Mouse (Mus musculus) midbrain, embryonic 11.5 days (tissue): Measurements from ENCODE around the gene Nkain1. TPM values are rescaled to one million over a fixed set of nuclear protein-coding genes. Genes with fewer than 3 reads are reported as not detected.

Experiments
- ATAC-seq: fragments of 200-750 bp; cut with Nextera tagmentation; 2 replicates; pipeline ENCODE4 v1.8.0; 2017; ENCODE audit warnings: moderate TSS enrichment, moderate library complexity; ENCODE audit not compliant: low FRiP score
- DNase-seq: peaks from one replicate; pipeline ENCODE4 v3.0.0; 2015; ENCODE audit warnings: low spot score; ENCODE audit errors: missing footprints
- H3K27ac ChIP-seq: fragments of 300-500 bp; sonication (generic); 2 replicates; pipeline ENCODE4 v1.5.1; 2014; ENCODE audit warnings: low read depth, low read length
- H3K27me3 ChIP-seq: fragments of 300-500 bp; sonication (generic); 2 replicates; pipeline ENCODE4 v1.6.1; 2014; ENCODE audit warnings: mild to moderate bottlenecking, low read length, moderate library complexity, mixed read lengths; ENCODE audit not compliant: control insufficient read depth, insufficient read depth
- H3K36me3 ChIP-seq: fragments of 300-500 bp; sonication (generic); 2 replicates; pipeline ENCODE4 v1.6.1; 2014; ENCODE audit warnings: mild to moderate bottlenecking, low read length, moderate library complexity, mixed read lengths; ENCODE audit not compliant: control insufficient read depth, insufficient read depth
- H3K4me1 ChIP-seq: fragments of 300-500 bp; sonication (generic); 2 replicates; pipeline ENCODE4 v1.6.1; 2014; ENCODE audit warnings: low read length; ENCODE audit not compliant: control insufficient read depth, insufficient read depth
- H3K4me2 ChIP-seq: fragments of 300-500 bp; sonication (generic); 2 replicates; pipeline ENCODE4 v1.6.1; 2014; ENCODE audit warnings: mild to moderate bottlenecking, moderate library complexity
- H3K4me3 ChIP-seq: fragments of 300-500 bp; sonication (generic); 2 replicates; pipeline ENCODE4 v1.5.1; 2014; ENCODE audit warnings: low read depth, low read length
- H3K9ac ChIP-seq: fragments of 300-500 bp; sonication (generic); 2 replicates; pipeline ENCODE4 v1.6.1; 2014; ENCODE audit warnings: low read length
- H3K9me3 ChIP-seq: fragments of 300-500 bp; sonication (generic); 2 replicates; pipeline ENCODE4 v1.6.1; 2016; ENCODE audit warnings: low read length; ENCODE audit not compliant: control insufficient read depth
- WGBS: fragments of 180-500 bp; shearing (Covaris S2); extraction: QIAGEN DNeasy Blood & Tissue Kit; methylation state at CpG from one replicate; pipeline ENCODE4 v1.1.7; 2014; 5-methylcytosine and 5-hydroxymethylcytosine counted together
- polyA plus RNA-seq: library from polyadenylated mRNA; unstranded; fragments of >200 nt; fragmentation: Nextera tagmentation; extraction: Ambion mirVana; gene quantifications from 2 replicates; pipeline ENCODE4 v1.2.1, GENCODE M21; 2014

The Nkain1 gene
- polyA plus RNA-seq, 1 experiment from 2014 or later = 21.4 TPM

DNA sequence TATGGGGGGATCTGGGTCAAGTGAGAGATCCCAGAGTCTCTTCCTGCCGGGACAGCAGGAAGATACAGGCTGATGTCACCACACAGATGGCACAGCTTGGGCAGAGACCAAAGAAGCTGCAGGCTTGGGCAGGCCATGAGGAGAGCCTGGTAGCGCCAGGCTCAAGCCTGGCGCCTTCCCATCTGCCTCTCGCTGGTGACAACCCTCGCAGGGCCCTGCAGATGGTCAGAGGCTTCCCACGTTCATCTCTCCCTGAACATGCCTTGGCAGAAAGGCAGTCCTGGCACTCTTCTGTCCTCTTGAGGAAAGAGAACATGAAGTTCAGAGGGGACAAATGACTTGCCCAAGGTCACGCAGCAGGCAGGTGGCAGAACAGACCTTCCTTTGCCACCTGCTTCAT, 34.3 kb downstream of the Nkain1 start:
- no peak overlapping the region for H3K4me2 ChIP-seq
- H3K27me3 ChIP-seq = no peaks in the 10 kb centered on the region
- peaks cover 5% of the 10 kb centered on the region; the same call in 1 of the 2 replicates for H3K36me3 ChIP-seq
- DNase-seq (no peak), ATAC-seq (no peak)
- WGBS = 97% methylated on average over 7 of the region's 7 CpGs
- no peak overlapping the region for H3K4me3 ChIP-seq
- H3K27ac ChIP-seq = no peak overlapping the region
- peaks cover 3% of the 10 kb centered on the region; the same call in 1 of the 2 replicates for H3K9me3 ChIP-seq
- no peak overlapping the region for H3K9ac ChIP-seq
- H3K4me1 ChIP-seq = peaks cover 14% of the 10 kb centered on the region

DNA sequence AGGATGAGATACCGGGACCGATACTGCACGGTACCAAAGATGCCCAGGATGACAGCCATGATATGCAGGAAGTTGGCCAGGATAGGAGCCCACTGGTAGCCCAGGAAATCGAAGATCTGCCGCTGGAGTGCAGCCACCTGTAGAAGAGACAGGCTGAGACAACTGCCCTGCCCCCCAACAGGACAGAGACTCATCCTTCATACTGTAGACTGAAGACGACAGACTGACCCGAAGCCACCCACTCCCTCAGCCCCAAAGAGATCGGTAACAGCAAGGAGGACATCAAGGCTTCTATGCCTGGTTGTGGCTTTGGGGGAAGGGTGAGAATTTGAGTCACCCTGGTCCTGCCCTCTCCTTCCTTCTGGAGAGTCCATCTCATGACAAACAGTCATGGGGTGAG, 34.9 kb downstream of the Nkain1 start:
- H3K4me3 ChIP-seq = no peak overlapping the region
- no peak overlapping the region for H3K27ac ChIP-seq
- 89% methylated on average over 8 of the region's 8 CpGs for WGBS
- H3K36me3 ChIP-seq = peaks cover 5% of the 10 kb centered on the region; the same call in 1 of the 2 replicates
- no peak overlapping the region for H3K9ac ChIP-seq
- no peaks in the 10 kb centered on the region for H3K27me3 ChIP-seq
- ATAC-seq = no peak
- no peak for DNase-seq
- peaks cover 8% of the 10 kb centered on the region for H3K4me1 ChIP-seq
- H3K4me2 ChIP-seq = no peak overlapping the region
- H3K9me3 ChIP-seq = peaks cover 3% of the 10 kb centered on the region; the same call in 1 of the 2 replicates

DNA sequence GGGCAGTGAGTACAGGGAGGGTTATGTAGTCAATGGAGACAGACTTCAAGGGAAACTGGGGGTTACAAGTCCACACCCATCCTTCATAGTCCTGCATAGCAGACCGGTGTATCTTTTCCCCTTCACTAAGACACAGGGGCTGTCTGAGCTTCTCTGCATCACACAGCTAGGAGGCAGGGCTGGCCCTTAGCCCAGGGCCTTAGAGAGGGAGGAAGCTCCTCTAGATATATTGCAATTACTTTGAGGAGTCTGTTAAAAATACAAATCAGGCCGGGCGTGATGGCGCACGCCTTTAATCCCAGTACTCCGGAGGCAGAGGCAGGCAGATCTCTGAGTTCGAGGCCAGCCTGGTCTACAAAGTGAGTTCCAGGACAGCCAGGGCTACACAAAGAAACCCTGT, 36.6 kb downstream of the Nkain1 start:
- Histone ChIP-seq H3K9ac (no peak overlapping the region), H3K27ac (no peak overlapping the region), H3K4me3 (no peak overlapping the region), H3K9me3 (peaks cover 3% of the 10 kb centered on the region; the same call in 1 of the 2 replicates), H3K27me3 (no peaks in the 10 kb centered on the region), H3K36me3 (peaks cover 5% of the 10 kb centered on the region; the same call in 1 of the 2 replicates), H3K4me2 (no peak overlapping the region), H3K4me1 (no peaks in the 10 kb centered on the region)
- DNase-seq (no peak), ATAC-seq (no peak)
- 96% methylated on average over 7 of the region's 7 CpGs for WGBS

- no peak overlapping the region for H3K4me2 ChIP-seq
- DNase-seq (no peak), ATAC-seq (no peak)
- H3K36me3 ChIP-seq = peaks cover 9% of the 10 kb centered on the region; the same call in 1 of the 2 replicates
- H3K9ac ChIP-seq = no peak overlapping the region
- no peak overlapping the region for H3K4me3 ChIP-seq
- 0 out of 2 replicates have a peak, but pooled peaks cover 2% of the 10 kb centered on the region for H3K4me1 ChIP-seq
- no peaks in the 10 kb centered on the region for H3K27me3 ChIP-seq
- peaks cover 3% of the 10 kb centered on the region; the same call in 1 of the 2 replicates for H3K9me3 ChIP-seq
- WGBS = 38% methylated on average over 1 of the region's 1 CpGs
- H3K27ac ChIP-seq = no peak overlapping the region
These were observed 38.2 kb downstream of the Nkain1 start for GRCm38 (mm10) chr4:130535789-130536188.

DNA sequence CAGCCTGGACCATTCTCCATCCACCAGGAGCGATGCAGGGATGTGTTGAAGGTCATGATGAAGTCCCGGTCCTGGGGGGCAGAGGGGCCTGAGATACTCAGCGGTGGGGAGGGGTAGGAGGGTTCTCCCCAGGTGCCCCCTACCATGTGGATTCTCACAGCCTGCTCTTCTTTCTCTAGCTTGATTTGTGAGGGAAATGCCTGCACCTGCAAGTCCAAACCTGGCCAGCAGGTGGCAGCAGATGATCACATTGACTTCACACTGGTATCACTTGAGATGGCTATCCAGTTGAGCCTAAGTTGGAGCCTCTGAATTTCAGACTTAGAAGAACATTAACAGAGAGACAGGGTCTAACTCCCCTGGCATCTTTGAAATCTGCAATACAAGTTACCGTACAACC, 40.0 kb downstream of the Nkain1 start:
- H3K36me3 ChIP-seq = peaks cover 9% of the 10 kb centered on the region; the same call in 1 of the 2 replicates
- no peak overlapping the region for H3K9ac ChIP-seq
- H3K4me1 ChIP-seq = 0 out of 2 replicates have a peak, but pooled peaks cover 2% of the 10 kb centered on the region
- no peaks in the 10 kb centered on the region for H3K27me3 ChIP-seq
- no peak overlapping the region for H3K27ac ChIP-seq
- no peak overlapping the region for H3K4me3 ChIP-seq
- H3K4me2 ChIP-seq = no peak overlapping the region
- WGBS = 45% methylated on average over 4 of the region's 4 CpGs
- H3K9me3 ChIP-seq = peaks cover 3% of the 10 kb centered on the region; the same call in 1 of the 2 replicates
- DNase-seq = peak; percentile 100
- ATAC-seq = peak; percentile 33; the same call in 1 of the 2 replicates

DNA sequence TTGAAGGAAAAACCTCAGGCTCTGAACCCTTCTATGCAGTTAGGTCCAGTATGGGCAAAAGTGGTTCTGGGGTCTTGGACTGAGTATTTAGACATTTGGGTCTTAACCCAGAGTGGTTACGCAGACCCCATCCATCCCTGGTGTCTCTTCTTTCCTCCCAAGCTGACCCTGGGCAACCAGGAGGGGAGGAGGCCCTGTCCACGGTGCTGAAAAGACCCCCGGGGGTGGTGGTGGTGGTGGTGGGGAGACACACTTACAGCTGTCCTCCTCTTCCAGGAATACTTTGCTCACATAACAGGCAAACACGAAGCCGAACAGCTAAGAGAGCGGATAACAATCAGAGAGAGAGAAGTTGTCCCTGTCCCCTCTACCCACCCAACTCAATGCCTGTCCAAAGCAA, 41.6 kb downstream of the Nkain1 start:
- Histone ChIP-seq H3K27ac (no peak overlapping the region), H3K4me1 (0 out of 2 replicates have a peak, but pooled peaks cover 2% of the 10 kb centered on the region), H3K4me2 (no peak overlapping the region), H3K27me3 (no peaks in the 10 kb centered on the region), H3K4me3 (no peak overlapping the region), H3K36me3 (peaks cover 9% of the 10 kb centered on the region; the same call in 1 of the 2 replicates), H3K9ac (no peak overlapping the region), H3K9me3 (peaks cover 3% of the 10 kb centered on the region; the same call in 1 of the 2 replicates)
- DNase-seq (no peak), ATAC-seq (no peak)
- 60% methylated on average over 6 of the region's 6 CpGs for WGBS

- Histone ChIP-seq H3K9me3 (peaks cover 3% of the 10 kb centered on the region; the same call in 1 of the 2 replicates), H3K36me3 (peaks cover 9% of the 10 kb centered on the region; the same call in 1 of the 2 replicates), H3K9ac (no peak overlapping the region), H3K4me2 (no peak overlapping the region), H3K4me1 (0 out of 2 replicates have a peak, but pooled peaks cover 2% of the 10 kb centered on the region), H3K4me3 (no peak overlapping the region), H3K27me3 (no peaks in the 10 kb centered on the region), H3K27ac (no peak overlapping the region)
- ATAC-seq (peak; percentile 76), DNase-seq (peak; percentile 97)
- WGBS = 22% methylated on average over 28 of the region's 28 CpGs
These were observed 42.2 kb downstream of the Nkain1 start for GRCm38 (mm10) chr4:130531645-130532280.

GRCm38 (mm10) chr4:130527804-130528203, 46.2 kb downstream of the Nkain1 start:
- DNase-seq (no peak), ATAC-seq (no peak)
- Histone ChIP-seq H3K9ac (no peak overlapping the region), H3K4me3 (no peak overlapping the region), H3K36me3 (peaks cover 4% of the 10 kb centered on the region; the same call in 1 of the 2 replicates), H3K9me3 (no peaks in the 10 kb centered on the region), H3K27me3 (no peaks in the 10 kb centered on the region), H3K4me2 (no peak overlapping the region), H3K27ac (no peak overlapping the region), H3K4me1 (0 out of 2 replicates have a peak, but pooled peaks cover 2% of the 10 kb centered on the region)
- 89% methylated on average over 1 of the region's 1 CpGs for WGBS

- H3K36me3 ChIP-seq = no peaks in the 10 kb centered on the region
- H3K27ac ChIP-seq = no peak overlapping the region
- H3K4me1 ChIP-seq = peaks cover 4% of the 10 kb centered on the region; the same call in 1 of the 2 replicates
- H3K4me3 ChIP-seq = no peak overlapping the region
- ATAC-seq = no peak
- H3K27me3 ChIP-seq = no peaks in the 10 kb centered on the region
- no peaks in the 10 kb centered on the region for H3K9me3 ChIP-seq
- no peak overlapping the region for H3K9ac ChIP-seq
- no peak for DNase-seq
- WGBS = 65% methylated on average over 1 of the region's 1 CpGs
- H3K4me2 ChIP-seq = no peak overlapping the region
These were observed 48.9 kb downstream of the Nkain1 start for GRCm38 (mm10) chr4:130525041-130525440.
